Mouse (Mus musculus) kidney, embryonic 14.5 days (tissue): Measurements from ENCODE around the gene Hist1h2ap. TPM values are rescaled to one million over a fixed set of nuclear protein-coding genes. Genes with fewer than 3 reads are reported as not detected.
"Not testable (repeated sequence)": the region's sequence is repeated elsewhere in the genome, so short reads cannot be mapped to it uniquely, and the experiment has no call there.

ENCODE experiments used
- ATAC-seq: fragments of 200-750 bp; cut with Nextera tagmentation; 2 replicates; pipeline ENCODE4 v1.8.0; 2017; ENCODE audit warnings: moderate number of reproducible peaks, mild to moderate bottlenecking, moderate TSS enrichment, moderate library complexity; ENCODE audit not compliant: low FRiP score, low TSS enrichment
- H3K27ac ChIP-seq: fragments of 300-500 bp; sonication (generic); 2 replicates; pipeline ENCODE4 v1.5.1; 2014; ENCODE audit warnings: low read depth, mild to moderate bottlenecking, low read length, moderate library complexity, mixed read lengths
- H3K27me3 ChIP-seq: fragments of 300-500 bp; sonication (generic); 2 replicates; pipeline ENCODE4 v1.6.1; 2014; ENCODE audit warnings: mild to moderate bottlenecking, low read length; ENCODE audit not compliant: control insufficient read depth, insufficient read depth
- H3K36me3 ChIP-seq: fragments of 300-500 bp; sonication (generic); 2 replicates; pipeline ENCODE4 v1.6.1; 2014; ENCODE audit warnings: low read length, mixed read lengths; ENCODE audit not compliant: control insufficient read depth, insufficient read depth
- H3K4me1 ChIP-seq: fragments of 300-500 bp; sonication (generic); 2 replicates; pipeline ENCODE4 v1.6.1; 2014; ENCODE audit warnings: low read length, mixed read lengths; ENCODE audit not compliant: control insufficient read depth, insufficient read depth
- H3K4me2 ChIP-seq: fragments of 300-500 bp; sonication (generic); replicated peaks from 2 replicates; pipeline ENCODE4 v1.6.1; 2014; ENCODE audit warnings: low read depth, mild to moderate bottlenecking, low read length
- H3K4me3 ChIP-seq: fragments of 300-500 bp; sonication (generic); 2 replicates; pipeline ENCODE4 v1.5.1; 2014; ENCODE audit warnings: mild to moderate bottlenecking, low read length
- H3K9ac ChIP-seq: fragments of 300-500 bp; sonication (generic); 2 replicates; pipeline ENCODE4 v1.6.1; 2014; ENCODE audit warnings: low read depth, mild to moderate bottlenecking, low read length, moderate library complexity
- H3K9me3 ChIP-seq: fragments of 300-500 bp; sonication (generic); 2 replicates; pipeline ENCODE4 v1.6.1; 2016; ENCODE audit warnings: low read length; ENCODE audit not compliant: control insufficient read depth
- WGBS: fragments of 180-500 bp; shearing (Covaris S2); extraction: QIAGEN DNeasy Blood & Tissue Kit; methylation state at CpG from one replicate; pipeline ENCODE4 v1.1.7; 2014; 5-methylcytosine and 5-hydroxymethylcytosine counted together
- polyA plus RNA-seq: library from polyadenylated mRNA; unstranded; fragments of >200 nt; fragmentation: Nextera tagmentation; extraction: Ambion mirVana; gene quantifications from 2 replicates; pipeline ENCODE4 v1.2.1, GENCODE M21; 2014

The Hist1h2ap gene
- polyA plus RNA-seq, 1 experiment from 2014 or later = 4,540 TPM

GRCm38 (mm10) chr13:21820082-21820890, 13.0 kb downstream of the Hist1h2ap start:
- not testable (repeated sequence) for H3K4me3 ChIP-seq, H3K4me1 ChIP-seq, ATAC-seq, H3K9me3 ChIP-seq, H3K9ac ChIP-seq, H3K4me2 ChIP-seq, H3K27ac ChIP-seq, H3K36me3 ChIP-seq, H3K27me3 ChIP-seq
- WGBS = 74% methylated on average over 5 of the region's 16 CpGs

- H3K36me3 ChIP-seq, H3K27me3 ChIP-seq, H3K4me2 ChIP-seq, H3K4me1 ChIP-seq, H3K27ac ChIP-seq, H3K9me3 ChIP-seq: not testable (repeated sequence)
- H3K9ac ChIP-seq = peak overlapping the region; percentile 28; the same call in 1 of the 2 replicates
- peak; percentile 62 for ATAC-seq
- WGBS = 1% methylated on average over 10 of the region's 14 CpGs
- peak overlapping the region; percentile 16; the same call in 1 of the 2 replicates for H3K4me3 ChIP-seq
These were observed 21.2 kb downstream of the Hist1h2ap start for GRCm38 (mm10) chr13:21812092-21812491.

- no CpG with 5 or more reads among the region's 24 CpGs for WGBS
- H3K9me3 ChIP-seq, H3K4me1 ChIP-seq, H3K36me3 ChIP-seq, H3K4me2 ChIP-seq, H3K27me3 ChIP-seq, H3K27ac ChIP-seq: not testable (repeated sequence)
- Histone ChIP-seq H3K4me3 (peak within 1 kb of the TSS; percentile 16; the same call in 1 of the 2 replicates), H3K9ac (peak within 1 kb of the TSS; percentile 28; the same call in 1 of the 2 replicates)
- peak; percentile 69 for ATAC-seq
These were observed 21.8 kb downstream of the Hist1h2ap start, which contains the start of gene Hist1h4m for GRCm38 (mm10) chr13:21811539-21811938. Hist1h4m (plus strand) TSS chr13:21811746.

- H3K4me2 ChIP-seq, H3K27me3 ChIP-seq, H3K9me3 ChIP-seq, H3K27ac ChIP-seq, H3K4me1 ChIP-seq, H3K36me3 ChIP-seq, H3K4me3 ChIP-seq, H3K9ac ChIP-seq: not testable (repeated sequence)
- ATAC-seq = peak; percentile 33; the same call in 1 of the 2 replicates
- WGBS = no CpG with 5 or more reads among the region's 8 CpGs
These were observed 22.2 kb downstream of the Hist1h2ap start for GRCm38 (mm10) chr13:21811074-21811473.

GRCm38 (mm10) chr13:21810073-21810472, 23.2 kb downstream of the Hist1h2ap start, which contains the start of the genes Hist1h2bq and Hist1h2ao:
Hist1h2bq (minus strand) TSS chr13:21810197.
Hist1h2ao (plus strand) TSS chr13:21810465.
- H3K9ac ChIP-seq, H3K36me3 ChIP-seq, H3K27ac ChIP-seq, H3K27me3 ChIP-seq, H3K4me2 ChIP-seq, H3K4me1 ChIP-seq, H3K9me3 ChIP-seq, H3K4me3 ChIP-seq: not testable (repeated sequence)
- no CpG with 5 or more reads among the region's 23 CpGs for WGBS
- peak; percentile 98 for ATAC-seq

- H3K27me3 ChIP-seq, H3K27ac ChIP-seq, H3K4me2 ChIP-seq, H3K9me3 ChIP-seq, H3K4me3 ChIP-seq, H3K9ac ChIP-seq, H3K36me3 ChIP-seq, H3K4me1 ChIP-seq: not testable (repeated sequence)
- peak; percentile 83 for ATAC-seq
- WGBS = no CpG with 5 or more reads among the region's 4 CpGs
These were observed 30.2 kb downstream of the Hist1h2ap start for GRCm38 (mm10) chr13:21803058-21803457.

GRCm38 (mm10) chr13:21797163-21797562, 36.1 kb downstream of the Hist1h2ap start:
- H3K4me2 ChIP-seq, ATAC-seq: not testable (repeated sequence)

GRCm38 (mm10) chr13:21795584-21795983, 37.7 kb downstream of the Hist1h2ap start:
- Histone ChIP-seq H3K4me3 (no peak overlapping the region), H3K27ac (no peak overlapping the region), H3K4me1 (no peaks in the 10 kb centered on the region), H3K4me2 (no peak overlapping the region), H3K9me3 (no peaks in the 10 kb centered on the region), H3K27me3 (no peaks in the 10 kb centered on the region), H3K9ac (no peak overlapping the region), H3K36me3 (no peaks in the 10 kb centered on the region)
- WGBS = 93% methylated on average over 7 of the region's 7 CpGs
- ATAC-seq = no peak

More at GRCm38 (mm10) chr13:21797163-21797562, 36.1 kb downstream of the Hist1h2ap start:
- H3K27me3 ChIP-seq, H3K27ac ChIP-seq, H3K9me3 ChIP-seq, H3K4me3 ChIP-seq, H3K9ac ChIP-seq, H3K36me3 ChIP-seq, H3K4me1 ChIP-seq: not testable (repeated sequence)

GRCm38 (mm10) chr13:21790601-21791283, 42.6 kb downstream of the Hist1h2ap start:
- H3K4me1 ChIP-seq = peaks cover 16% of the 10 kb centered on the region; the same call in 1 of the 2 replicates
- peak overlapping the region; percentile 40; the same call in 1 of the 2 replicates for H3K9ac ChIP-seq
- H3K27me3 ChIP-seq = no peaks in the 10 kb centered on the region
- 8% methylated on average over 15 of the region's 18 CpGs for WGBS
- no peak overlapping the region for H3K27ac ChIP-seq
- no peaks in the 10 kb centered on the region for H3K9me3 ChIP-seq
- peak overlapping the region; percentile 23 for H3K4me3 ChIP-seq
- peak overlapping the region; percentile 38 for H3K4me2 ChIP-seq
- H3K36me3 ChIP-seq = no peaks in the 10 kb centered on the region
- no peak for ATAC-seq
